Mouse (Mus musculus): ENCODE results near the gene Spz1.

Gene Spz1

GRCm38 (mm10) chr13:92595424-92595823 lies 19.5 kb upstream of the Spz1 start:
- Histone ChIP-seq H3K27me3 (ENCODE audit: insufficient read depth, low read length) (no peaks in the 10 kb centered on the region; the same call in 1 of the 2 replicates), H3K4me3 (replicated peaks; ENCODE audit: low read length) (no peak overlapping the region), H3K4me1 (replicated peaks; ENCODE audit: low read depth, low read length) (peaks cover 8% of the 10 kb centered on the region), H3K9me3 (ENCODE audit: low read length) (no peaks in the 10 kb centered on the region; the same call in 1 of the 2 replicates), H3K36me3 (ENCODE audit: insufficient read depth, low read length) (no peaks in the 10 kb centered on the region)
- TF ChIP-seq NANOG (IDR thresholded peaks at IDR 0.05; ENCODE audit: borderline replicate concordance, low read length) = no peak
- TF ChIP-seq CTCF (conservative IDR thresholded peaks at IDR 0.05; ENCODE audit: low read length) = no peak
- no peak for TF ChIP-seq POU5F1 (IDR thresholded peaks at IDR 0.05; ENCODE audit: borderline replicate concordance, low read length)

DNA sequence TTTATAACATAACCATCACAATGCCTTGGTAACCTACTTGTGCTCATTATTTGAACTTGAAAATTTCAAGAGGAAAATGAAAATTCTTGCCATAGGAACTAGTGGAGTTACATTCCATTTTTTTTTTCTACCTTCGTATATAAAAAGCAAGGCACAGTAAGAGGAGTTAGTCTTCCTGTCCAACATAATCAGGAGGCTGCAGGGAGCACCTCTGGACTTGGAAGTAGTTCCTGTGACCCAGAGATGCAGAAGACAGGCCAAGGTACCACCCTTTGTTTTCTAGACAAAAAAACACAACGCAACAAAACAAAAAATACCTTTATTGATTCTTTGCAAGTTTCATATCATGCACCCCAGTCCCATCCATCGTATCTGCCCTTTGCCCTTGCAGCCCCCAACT lies 18.9 kb upstream of the Spz1 start:
- H3K4me3 ChIP-seq (replicated peaks; ENCODE audit: low read length) = no peak overlapping the region
- no peaks in the 10 kb centered on the region for H3K36me3 ChIP-seq (ENCODE audit: insufficient read depth, low read length)
- H3K4me1 ChIP-seq (replicated peaks; ENCODE audit: low read depth, low read length) = peaks cover 8% of the 10 kb centered on the region
- H3K27me3 ChIP-seq (ENCODE audit: insufficient read depth, low read length) = no peaks in the 10 kb centered on the region; the same call in 1 of the 2 replicates
- no peak for TF ChIP-seq CTCF (conservative IDR thresholded peaks at IDR 0.05; ENCODE audit: low read length)
- TF ChIP-seq POU5F1 (IDR thresholded peaks at IDR 0.05; ENCODE audit: borderline replicate concordance, low read length) = no peak
- TF ChIP-seq NANOG (IDR thresholded peaks at IDR 0.05; ENCODE audit: borderline replicate concordance, low read length) = no peak
- no peaks in the 10 kb centered on the region; the same call in 1 of the 2 replicates for H3K9me3 ChIP-seq (ENCODE audit: low read length)

DNA sequence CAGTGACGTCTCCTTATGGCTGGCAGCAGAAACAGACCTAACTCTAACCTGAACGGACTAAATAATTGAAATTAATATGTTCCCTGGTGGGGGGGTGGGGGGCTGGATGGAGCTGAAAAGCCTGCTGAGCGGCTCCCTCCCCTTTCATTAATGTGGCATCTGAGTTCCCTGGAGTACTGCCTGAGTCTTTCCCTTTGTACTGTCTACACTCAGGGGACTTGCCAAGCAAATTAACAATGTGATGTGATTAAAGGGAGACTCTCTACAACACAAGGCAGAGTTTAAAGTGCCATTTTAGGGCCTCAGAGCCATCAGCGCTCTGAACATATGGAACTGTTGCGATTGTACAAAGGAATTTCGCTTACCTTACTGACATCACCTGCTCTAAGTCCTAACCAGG lies 18.5 kb upstream of the Spz1 start:
- H3K4me3 ChIP-seq (replicated peaks; ENCODE audit: low read length) = no peak overlapping the region
- no peaks in the 10 kb centered on the region; the same call in 1 of the 2 replicates for H3K27me3 ChIP-seq (ENCODE audit: insufficient read depth, low read length)
- TF ChIP-seq NANOG (IDR thresholded peaks at IDR 0.05; ENCODE audit: borderline replicate concordance, low read length) (no peak), CTCF (conservative IDR thresholded peaks at IDR 0.05; ENCODE audit: low read length) (no peak), POU5F1 (IDR thresholded peaks at IDR 0.05; ENCODE audit: borderline replicate concordance, low read length) (no peak)
- peaks cover 8% of the 10 kb centered on the region for H3K4me1 ChIP-seq (replicated peaks; ENCODE audit: low read depth, low read length)
- no peaks in the 10 kb centered on the region for H3K36me3 ChIP-seq (ENCODE audit: insufficient read depth, low read length)
- H3K9me3 ChIP-seq (ENCODE audit: low read length) = no peaks in the 10 kb centered on the region; the same call in 1 of the 2 replicates

GRCm38 (mm10) chr13:92593731-92594396 lies 17.9 kb upstream of the Spz1 start:
- Histone ChIP-seq H3K4me1 (replicated peaks; ENCODE audit: low read depth, low read length) (peaks cover 8% of the 10 kb centered on the region), H3K9me3 (ENCODE audit: low read length) (no peaks in the 10 kb centered on the region; the same call in 1 of the 2 replicates), H3K4me3 (replicated peaks; ENCODE audit: low read length) (no peak overlapping the region), H3K27me3 (ENCODE audit: insufficient read depth, low read length) (no peaks in the 10 kb centered on the region; the same call in 1 of the 2 replicates), H3K36me3 (ENCODE audit: insufficient read depth, low read length) (no peaks in the 10 kb centered on the region)
- TF ChIP-seq CTCF (conservative IDR thresholded peaks at IDR 0.05; ENCODE audit: low read length) (no peak), POU5F1 (IDR thresholded peaks at IDR 0.05; ENCODE audit: borderline replicate concordance, low read length) (no peak), NANOG (IDR thresholded peaks at IDR 0.05; ENCODE audit: borderline replicate concordance, low read length) (no peak)

DNA sequence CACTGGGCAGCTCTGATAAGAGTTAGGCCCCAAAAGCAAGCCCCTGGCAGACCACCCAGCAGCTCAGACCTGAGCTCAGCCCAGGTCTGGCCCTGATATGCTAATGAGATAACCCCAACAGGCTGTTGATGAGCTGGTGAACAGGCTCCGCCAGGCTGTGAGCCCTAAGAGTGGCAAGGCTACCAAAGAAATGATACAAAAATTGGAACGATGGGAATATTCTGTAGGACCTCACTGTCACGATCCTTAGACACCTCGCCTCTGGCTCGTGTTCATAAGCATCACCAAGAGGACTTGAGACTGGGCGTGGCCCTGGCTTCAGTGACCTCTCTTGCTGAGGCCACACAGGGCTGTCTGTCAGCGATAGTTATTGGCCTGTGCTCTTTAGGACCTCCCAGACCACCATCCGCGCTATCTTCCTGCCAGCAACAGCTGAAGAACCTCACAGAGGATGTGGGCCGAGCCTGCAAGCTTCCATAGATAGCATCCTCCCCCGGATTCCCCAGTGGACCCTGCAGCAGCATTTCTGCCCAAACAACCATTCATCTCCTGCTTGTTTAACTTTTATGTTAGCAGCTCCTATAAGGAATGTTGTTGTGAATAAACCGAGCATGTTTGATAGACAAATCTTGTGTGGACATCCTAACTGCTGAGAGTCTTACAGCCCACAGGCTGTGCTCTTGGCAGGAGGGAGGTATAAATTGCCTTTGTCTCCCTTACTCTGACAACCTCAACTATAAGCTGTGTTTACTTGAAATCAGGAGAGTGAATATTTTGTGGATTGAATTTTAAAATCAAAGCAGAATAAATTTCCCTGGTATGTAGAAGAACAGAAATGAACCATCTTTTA lies 17.0 kb upstream of the Spz1 start:
- no peak for TF ChIP-seq NANOG (IDR thresholded peaks at IDR 0.05; ENCODE audit: borderline replicate concordance, low read length)
- no peak for TF ChIP-seq POU5F1 (IDR thresholded peaks at IDR 0.05; ENCODE audit: borderline replicate concordance, low read length)
- H3K9me3 ChIP-seq (ENCODE audit: low read length) = no peaks in the 10 kb centered on the region; the same call in 1 of the 2 replicates
- no peak overlapping the region for H3K4me3 ChIP-seq (replicated peaks; ENCODE audit: low read length)
- H3K36me3 ChIP-seq (ENCODE audit: insufficient read depth, low read length) = no peaks in the 10 kb centered on the region
- H3K27me3 ChIP-seq (ENCODE audit: insufficient read depth, low read length) = no peaks in the 10 kb centered on the region; the same call in 1 of the 2 replicates
- H3K4me1 ChIP-seq (replicated peaks; ENCODE audit: low read depth, low read length) = peaks cover 8% of the 10 kb centered on the region

DNA sequence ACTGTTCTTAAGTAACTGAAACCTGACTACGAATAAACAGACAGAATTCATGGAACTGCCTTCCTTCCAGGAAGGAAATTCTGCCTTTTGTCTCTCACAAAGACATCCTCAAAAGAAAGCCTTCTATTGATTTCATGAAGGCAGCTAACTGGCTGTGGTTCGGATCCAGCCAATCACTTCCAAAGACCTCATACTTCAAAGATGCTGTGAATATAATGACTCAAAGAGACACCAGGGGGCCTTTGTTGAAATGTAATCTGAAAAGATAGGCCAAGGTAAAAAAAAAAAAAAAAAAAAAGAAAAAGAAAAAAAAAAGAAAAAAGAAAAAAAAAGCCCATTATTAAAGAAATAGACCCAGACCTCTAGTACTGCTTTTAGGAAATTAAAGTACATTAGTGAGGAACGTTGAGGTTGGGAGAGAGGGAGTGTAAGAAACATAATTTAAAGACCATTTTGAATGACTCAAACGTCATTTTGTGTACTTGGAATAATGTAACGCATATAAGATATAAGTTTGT lies 16.4 kb upstream of the Spz1 start:
- TF ChIP-seq CTCF (conservative IDR thresholded peaks at IDR 0.05; ENCODE audit: low read length) (no peak), NANOG (IDR thresholded peaks at IDR 0.05; ENCODE audit: borderline replicate concordance, low read length) (no peak), POU5F1 (IDR thresholded peaks at IDR 0.05; ENCODE audit: borderline replicate concordance, low read length) (no peak)
- Histone ChIP-seq H3K9me3 (ENCODE audit: low read length) (no peaks in the 10 kb centered on the region; the same call in 1 of the 2 replicates), H3K36me3 (ENCODE audit: insufficient read depth, low read length) (no peaks in the 10 kb centered on the region), H3K4me1 (replicated peaks; ENCODE audit: low read depth, low read length) (peaks cover 8% of the 10 kb centered on the region), H3K4me3 (replicated peaks; ENCODE audit: low read length) (no peak overlapping the region), H3K27me3 (ENCODE audit: insufficient read depth, low read length) (peaks cover 3% of the 10 kb centered on the region; the same call in 1 of the 2 replicates)

- H3K4me1 ChIP-seq (replicated peaks; ENCODE audit: low read depth, low read length) = peaks cover 8% of the 10 kb centered on the region
- H3K4me3 ChIP-seq (replicated peaks; ENCODE audit: low read length) = no peak overlapping the region
- no peaks in the 10 kb centered on the region; the same call in 1 of the 2 replicates for H3K9me3 ChIP-seq (ENCODE audit: low read length)
- 0 out of 2 replicates have a peak, but pooled peaks cover 6% of the 10 kb centered on the region for H3K27me3 ChIP-seq (ENCODE audit: insufficient read depth, low read length)
- no peak for TF ChIP-seq CTCF (conservative IDR thresholded peaks at IDR 0.05; ENCODE audit: low read length)
- TF ChIP-seq NANOG (IDR thresholded peaks at IDR 0.05; ENCODE audit: borderline replicate concordance, low read length) = no peak
- no peak for TF ChIP-seq POU5F1 (IDR thresholded peaks at IDR 0.05; ENCODE audit: borderline replicate concordance, low read length)
- no peaks in the 10 kb centered on the region for H3K36me3 ChIP-seq (ENCODE audit: insufficient read depth, low read length)
These were observed 15.3 kb upstream of the Spz1 start for GRCm38 (mm10) chr13:92591225-92591624.

- H3K4me1 ChIP-seq (replicated peaks; ENCODE audit: low read depth, low read length) = peaks cover 8% of the 10 kb centered on the region
- H3K27me3 ChIP-seq (ENCODE audit: insufficient read depth, low read length) = peaks cover 6% of the 10 kb centered on the region; the same call in 1 of the 2 replicates
- H3K36me3 ChIP-seq (ENCODE audit: insufficient read depth, low read length) = no peaks in the 10 kb centered on the region
- H3K4me3 ChIP-seq (replicated peaks; ENCODE audit: low read length) = no peak overlapping the region
- no peaks in the 10 kb centered on the region; the same call in 1 of the 2 replicates for H3K9me3 ChIP-seq (ENCODE audit: low read length)
- TF ChIP-seq POU5F1 (IDR thresholded peaks at IDR 0.05; ENCODE audit: borderline replicate concordance, low read length) (no peak), CTCF (conservative IDR thresholded peaks at IDR 0.05; ENCODE audit: low read length) (no peak), NANOG (IDR thresholded peaks at IDR 0.05; ENCODE audit: borderline replicate concordance, low read length) (no peak)
These were observed 13.3 kb upstream of the Spz1 start for GRCm38 (mm10) chr13:92589255-92589654.
